Mouse (Mus musculus): ENCODE measurements around the gene Arf6.
"Not testable (repeated sequence)": the region's sequence is repeated elsewhere in the genome, so short reads cannot be mapped to it uniquely, and the experiment has no call there.

Gene Arf6

DNA sequence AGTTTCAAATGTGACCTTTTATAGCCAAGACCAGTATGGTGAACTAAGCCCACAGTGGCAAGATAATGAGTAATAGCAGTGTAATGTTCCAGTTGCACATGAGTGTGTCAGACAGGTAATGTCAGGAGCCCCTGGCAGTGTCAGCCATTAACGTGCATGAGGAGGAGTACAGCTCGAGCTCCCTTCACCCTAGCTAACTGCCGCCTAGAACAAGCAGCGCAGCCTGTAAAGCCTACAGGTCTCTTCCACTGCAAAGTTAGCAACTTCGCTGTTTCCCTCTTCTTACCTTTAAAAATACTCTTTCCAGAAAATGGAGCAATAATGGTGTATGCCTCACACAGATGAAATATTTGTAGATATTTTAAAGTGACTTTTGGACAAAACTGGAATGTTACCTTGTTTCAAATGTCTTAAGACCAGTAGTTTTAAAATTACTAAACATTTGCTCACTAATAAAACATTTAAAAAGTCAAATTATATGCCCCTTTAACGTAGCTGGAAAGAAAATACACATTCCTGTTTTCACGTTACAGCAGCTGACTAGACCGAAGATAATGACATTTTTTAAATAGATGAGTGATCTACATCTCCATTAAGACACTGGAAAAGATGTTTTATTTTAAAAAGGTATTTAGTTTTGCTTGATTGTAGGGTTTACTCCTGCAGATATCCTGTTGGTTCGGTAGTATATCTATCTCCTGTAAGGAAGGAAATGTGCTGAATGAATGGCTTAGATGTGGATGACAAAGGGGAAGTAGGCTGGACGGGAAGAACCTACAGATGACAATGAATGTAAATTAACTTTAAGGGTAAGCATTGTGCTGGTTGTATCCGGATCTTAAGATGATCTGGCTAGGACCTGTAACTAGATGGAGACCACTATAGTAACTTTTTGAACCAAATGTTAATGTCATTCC lies 2.2 kb downstream of the Arf6 start:
- no peak for DNase-seq (ENCODE audit: low read depth, low spot score)

DNA sequence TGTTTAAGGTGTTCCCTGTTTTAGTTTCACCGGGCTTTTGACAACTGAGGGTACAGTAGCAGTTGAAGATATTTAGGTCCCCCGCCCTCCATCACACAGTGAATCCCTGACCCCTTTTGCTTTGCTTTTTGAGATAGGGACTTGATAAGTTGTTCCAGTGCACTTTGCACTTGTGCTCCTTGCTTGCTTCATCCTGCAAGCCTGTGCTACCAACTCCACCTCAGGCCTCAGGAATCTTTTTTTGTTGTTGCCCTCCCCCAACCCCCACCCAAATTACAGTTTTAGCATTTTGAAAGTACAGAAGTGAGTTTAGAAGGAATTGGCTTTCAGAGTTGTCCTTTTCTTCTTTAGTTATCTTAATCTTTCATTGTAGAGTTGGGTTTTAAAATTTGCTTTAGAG lies 4.2 kb downstream of the Arf6 start:
- DNase-seq (ENCODE audit: low read depth, low spot score), result no peak

GRCm38 (mm10) chr12:69377188-69377587 lies 5.2 kb downstream of the Arf6 start:
- DNase-seq (ENCODE audit: low read depth, low spot score), result no peak

DNA sequence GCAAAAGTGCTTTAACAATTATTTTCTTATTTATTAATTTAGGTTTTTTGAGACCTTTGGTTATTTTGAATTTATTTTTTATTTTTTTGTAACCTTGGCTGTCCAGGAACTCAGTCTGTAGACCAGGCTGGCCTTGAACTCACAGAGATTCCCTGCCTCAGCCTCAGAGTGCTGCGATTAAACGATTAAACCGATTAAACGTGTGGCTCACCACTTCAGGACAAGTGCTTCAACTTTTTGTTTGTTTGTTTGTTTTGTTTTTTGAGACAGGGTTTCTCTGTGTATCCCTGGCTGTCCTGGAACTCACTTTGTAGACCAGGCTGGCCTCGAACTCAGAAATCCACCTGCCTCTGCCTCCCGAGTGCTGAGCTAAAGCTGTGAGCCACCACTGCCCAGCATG lies 5.7 kb downstream of the Arf6 start:
- not testable (repeated sequence) for DNase-seq (ENCODE audit: low read depth, low spot score)

DNA sequence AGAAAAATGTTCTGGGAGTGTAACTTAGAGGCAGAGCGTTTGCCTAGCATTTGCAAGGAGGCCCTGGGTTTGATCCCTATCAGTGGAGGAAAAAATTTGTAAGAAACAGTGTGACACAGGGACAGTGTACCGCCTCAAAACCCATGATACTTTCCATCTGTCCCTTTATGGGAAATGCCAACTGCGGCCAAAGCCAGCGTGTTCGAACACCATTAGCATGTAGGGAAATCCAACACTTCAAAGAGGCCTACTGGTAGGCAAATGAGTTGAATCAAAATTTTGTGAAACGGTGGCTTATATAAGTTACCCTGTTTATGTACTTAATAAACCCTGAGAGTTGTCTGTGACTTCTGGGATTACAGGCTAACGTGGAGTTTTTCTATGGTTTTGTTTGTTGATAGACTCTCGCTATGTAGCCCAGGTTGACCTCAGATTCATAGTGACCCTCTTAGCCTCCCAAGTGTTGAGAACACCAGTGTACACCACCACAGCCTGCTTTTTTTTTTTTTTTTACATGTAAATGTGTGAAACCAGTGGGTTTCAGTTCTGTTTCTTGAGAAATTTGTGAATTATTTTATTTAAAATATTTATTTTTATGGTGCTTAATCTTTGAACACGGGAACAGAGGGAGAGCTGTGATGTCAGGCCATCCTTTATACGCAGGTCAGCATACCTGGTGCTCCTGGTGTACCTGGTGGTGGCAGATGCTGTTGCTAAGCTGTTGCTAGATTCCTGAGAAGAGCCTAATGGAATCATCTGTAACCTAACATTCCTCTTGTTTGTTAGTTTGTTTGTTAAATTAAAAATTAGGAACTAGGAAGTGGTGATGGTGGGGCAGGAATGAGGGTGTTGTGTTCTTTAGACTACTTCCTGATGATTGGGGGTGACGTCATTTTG lies 6.9 kb downstream of the Arf6 start:
- no peak for DNase-seq (ENCODE audit: low read depth, low spot score)

- no peak for DNase-seq (ENCODE audit: low read depth, low spot score)
These were observed 10.9 kb downstream of the Arf6 start for GRCm38 (mm10) chr12:69382880-69383279.

GRCm38 (mm10) chr12:69384606-69385005 lies 12.7 kb downstream of the Arf6 start:
- DNase-seq (ENCODE audit: low read depth, low spot score), result no peak

- DNase-seq (ENCODE audit: low read depth, low spot score), result no peak
These were observed 13.8 kb downstream of the Arf6 start for GRCm38 (mm10) chr12:69385542-69386280.

GRCm38 (mm10) chr12:69386281-69386732 lies 14.4 kb downstream of the Arf6 start:
- DNase-seq (ENCODE audit: low read depth, low spot score), result not testable (repeated sequence)

DNA sequence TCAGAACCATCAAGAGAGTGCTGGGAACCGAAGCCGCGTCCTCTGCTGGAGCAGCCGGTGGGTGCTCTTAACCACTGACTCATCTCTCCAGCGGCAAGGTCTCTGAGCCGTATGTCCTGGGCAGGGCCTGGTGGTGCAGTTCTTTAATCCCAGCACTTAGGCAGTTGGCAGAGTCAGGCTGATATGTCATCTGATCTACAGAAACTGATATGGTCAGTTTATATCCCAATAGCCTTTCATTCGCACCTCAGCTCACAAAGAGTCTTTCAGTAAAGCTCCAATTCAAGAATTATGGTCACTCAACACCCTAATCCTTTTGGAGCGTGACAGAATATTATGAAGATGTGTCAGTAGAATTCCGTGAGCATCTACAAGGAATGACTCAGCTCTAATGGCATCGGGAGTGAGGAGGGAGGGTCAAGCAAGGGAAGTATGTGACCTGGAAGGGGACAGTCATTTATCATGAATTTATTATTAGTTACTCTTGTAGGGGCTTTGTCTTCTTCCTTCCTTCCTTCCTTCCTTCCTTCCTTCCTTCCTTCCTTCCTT lies 16.4 kb downstream of the Arf6 start:
- DNase-seq (ENCODE audit: low read depth, low spot score), result no peak

- DNase-seq (ENCODE audit: low read depth, low spot score), result peak; percentile 67
These were observed 17.5 kb downstream of the Arf6 start for GRCm38 (mm10) chr12:69389273-69389938.

DNA sequence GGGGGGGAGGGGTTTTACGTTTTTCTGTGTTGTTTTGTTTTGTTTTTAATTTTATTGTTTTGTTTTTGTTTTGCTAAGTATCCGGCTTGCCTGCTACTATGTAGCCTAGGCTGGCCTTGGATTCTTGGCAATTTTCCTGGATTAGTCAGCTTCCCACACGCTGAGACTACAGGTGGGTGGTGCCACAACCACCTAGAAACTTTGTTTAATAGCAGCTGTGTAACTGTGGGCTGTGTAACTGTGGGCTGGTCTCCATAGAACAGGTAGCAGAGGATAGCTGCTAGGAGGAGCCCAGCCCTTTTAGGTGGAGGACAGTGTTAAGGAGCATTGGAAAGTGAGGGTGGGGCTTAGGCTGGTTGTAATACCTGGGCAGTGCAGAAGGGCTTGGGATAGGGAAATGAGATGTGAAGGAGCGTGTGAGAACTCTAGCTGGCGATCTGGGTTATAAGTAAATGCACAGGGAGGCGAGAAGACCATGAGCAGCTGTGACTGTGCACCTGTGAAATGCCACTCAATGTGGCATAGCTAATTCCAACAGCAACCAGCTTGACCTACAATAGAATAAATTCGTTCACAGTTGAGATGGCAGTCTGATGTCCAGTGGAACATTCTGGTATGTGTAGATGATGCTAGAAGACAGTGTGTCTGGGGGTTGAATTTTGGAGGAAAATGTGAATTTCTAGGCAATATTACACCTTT lies 18.2 kb downstream of the Arf6 start:
- no peak for DNase-seq (ENCODE audit: low read depth, low spot score)

DNA sequence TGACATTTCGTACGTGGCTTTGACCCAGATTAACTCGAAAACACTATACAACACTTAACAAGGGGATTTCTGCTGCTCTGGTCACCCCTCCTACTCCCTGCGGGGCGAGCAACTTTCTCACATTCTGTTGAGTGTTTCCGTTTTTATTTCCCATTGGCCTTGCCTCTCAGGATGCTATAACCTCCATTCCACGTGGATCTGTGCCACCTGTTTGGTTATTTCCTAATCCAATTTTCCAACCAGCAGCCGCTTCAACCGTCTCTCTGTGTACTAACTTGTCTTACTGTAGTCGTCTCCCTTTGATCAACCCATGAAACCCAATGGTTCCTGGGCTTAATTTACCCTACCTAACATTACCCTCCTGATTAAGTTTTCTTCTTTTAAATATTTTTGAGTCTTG lies 21.1 kb downstream of the Arf6 start:
- DNase-seq (ENCODE audit: low read depth, low spot score), result no peak

DNA sequence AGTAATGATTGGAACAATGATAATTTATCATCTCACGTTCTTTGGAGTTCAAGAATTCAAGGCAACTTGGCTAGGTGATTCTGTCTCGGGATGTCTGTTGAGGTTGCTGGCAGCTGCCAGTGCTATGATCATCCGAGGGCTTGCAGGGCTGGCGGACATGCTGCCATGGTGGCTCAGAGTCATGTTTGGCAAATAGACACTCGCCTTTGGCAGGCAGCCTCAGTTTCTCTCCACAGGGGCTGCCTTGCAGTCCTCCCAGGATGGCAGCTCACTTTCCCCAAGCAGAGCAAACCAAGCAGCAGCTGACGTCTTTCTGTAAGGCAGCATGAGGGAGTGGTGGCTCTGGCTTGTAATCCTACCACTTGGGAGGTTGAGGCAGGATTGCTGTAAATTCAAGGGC lies 22.5 kb downstream of the Arf6 start:
- no peak for DNase-seq (ENCODE audit: low read depth, low spot score)

DNA sequence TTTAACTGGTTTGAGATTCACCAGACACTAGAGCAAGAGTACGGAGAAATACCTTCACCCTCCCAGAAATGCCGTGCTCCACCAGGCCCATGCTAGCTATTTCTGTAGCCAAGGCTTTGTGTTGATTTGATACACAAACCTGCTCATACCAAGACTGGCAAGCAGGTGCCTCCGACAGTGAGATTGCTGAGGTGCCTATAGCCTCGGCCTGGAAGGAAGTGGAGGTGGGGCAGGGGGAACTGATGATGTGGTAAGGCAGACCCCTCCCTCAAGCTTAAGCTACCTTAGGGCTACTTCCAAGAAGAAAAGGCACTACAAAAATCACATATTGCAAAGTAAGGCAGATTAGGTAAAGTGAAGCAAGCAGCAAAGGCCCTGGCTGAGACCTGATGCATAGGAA lies 28.4 kb downstream of the Arf6 start:
- DNase-seq (ENCODE audit: low read depth, low spot score), result no peak

GRCm38 (mm10) chr12:69400871-69401286 lies 28.9 kb downstream of the Arf6 start:
- DNase-seq (ENCODE audit: low read depth, low spot score), result no peak

DNA sequence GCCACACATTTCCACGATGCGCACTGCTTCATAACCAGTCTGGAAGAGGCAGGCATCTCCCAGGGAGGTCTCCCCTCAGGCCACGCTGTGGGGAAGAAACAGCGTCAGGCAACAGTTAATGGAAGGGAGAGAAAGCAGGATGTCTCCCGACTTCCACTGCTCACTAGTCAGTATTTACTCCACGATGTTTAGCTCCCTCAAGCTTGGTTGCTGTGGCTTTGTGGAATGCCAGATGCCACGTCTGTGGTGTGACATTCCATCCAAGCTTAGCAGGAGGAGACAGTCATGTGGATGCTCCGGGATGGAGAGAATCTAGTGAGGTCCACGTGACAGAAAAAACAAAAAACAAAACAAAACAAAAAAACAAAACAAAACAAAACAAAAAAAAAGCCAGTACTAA lies 30.1 kb downstream of the Arf6 start:
- DNase-seq (ENCODE audit: low read depth, low spot score), result no peak

- DNase-seq (ENCODE audit: low read depth, low spot score), result no peak
These were observed 30.7 kb downstream of the Arf6 start for GRCm38 (mm10) chr12:69402594-69403167.

DNA sequence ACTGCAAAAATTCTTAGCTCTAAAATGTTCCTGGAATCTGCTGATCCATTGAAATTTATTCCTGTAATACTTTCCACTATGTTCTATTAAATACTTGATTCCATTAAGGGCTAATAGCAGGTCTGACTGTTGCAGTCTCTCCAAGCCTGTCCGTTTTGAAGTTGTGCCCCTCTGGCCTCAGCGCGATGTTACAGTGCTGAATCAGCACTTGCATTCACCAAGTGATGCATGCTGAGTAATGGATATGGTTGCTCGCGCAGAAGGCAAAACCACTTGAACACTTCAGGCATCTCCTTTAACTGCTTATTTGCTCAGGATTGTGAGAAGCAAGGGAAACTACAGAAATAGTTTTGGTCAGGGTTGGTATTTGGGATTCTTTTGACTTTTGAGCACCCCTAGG lies 38.8 kb downstream of the Arf6 start:
- DNase-seq (ENCODE audit: low read depth, low spot score), result no peak

- no peak for DNase-seq (ENCODE audit: low read depth, low spot score)
These were observed 40.0 kb downstream of the Arf6 start for GRCm38 (mm10) chr12:69411936-69412335.
